Mouse (Mus musculus): ENCODE data around the gene Cdh20.

DNA sequence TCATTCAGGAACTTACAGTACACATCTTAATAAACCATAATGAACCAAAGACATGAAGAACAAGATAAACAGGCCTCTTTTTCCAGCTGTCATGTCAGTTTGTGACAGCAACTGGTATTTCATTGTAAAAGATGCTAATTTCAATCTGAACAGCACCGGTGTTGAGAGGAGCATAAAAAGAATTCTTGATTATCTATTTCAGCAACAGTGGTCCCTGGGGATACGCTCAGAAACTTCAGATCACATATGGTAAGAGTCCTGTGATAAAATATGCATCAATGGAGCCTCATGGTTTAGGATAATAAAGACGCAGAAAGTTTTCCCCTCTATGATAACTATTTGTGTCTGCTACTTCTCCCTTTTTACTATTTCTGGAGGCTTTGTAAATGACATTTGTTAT is 25.2 kb downstream of the Cdh20 start:
- no peak for TF ChIP-seq POLR2A (IDR thresholded peaks at IDR 0.05; ENCODE audit: low read depth, low read length)
- TF ChIP-seq CTCF (conservative IDR thresholded peaks at IDR 0.05 in 1 of 2, IDR thresholded peaks at IDR 0.05 in 1 of 2; ENCODE audit: low read depth in 2 of 2, low read length in 2 of 2) = no peak
- no peak for TF ChIP-seq E2F4 (IDR thresholded peaks at IDR 0.05; ENCODE audit: insufficient replicate concordance, low read depth, low read length)
